Mouse (Mus musculus) lung, adult 18-20 months (tissue): ENCODE measurements at regions not wholly inside any gene's neighbourhood (a gene's known extent, or its start where the extent isn't known, plus 50 kb on each side); places are given as distances from the start of the nearest gene placed in this dataset.
"Not testable (repeated sequence)": the region's sequence is repeated elsewhere in the genome, so short reads cannot be mapped to it uniquely, and the experiment has no call there.

Experiments used
- DNase-seq, 2 experiments: peaks; one replicate each; pipeline ENCODE4 v3.0.0; 2022; ENCODE audit warnings: mixed read lengths in 2 of 2

DNA sequence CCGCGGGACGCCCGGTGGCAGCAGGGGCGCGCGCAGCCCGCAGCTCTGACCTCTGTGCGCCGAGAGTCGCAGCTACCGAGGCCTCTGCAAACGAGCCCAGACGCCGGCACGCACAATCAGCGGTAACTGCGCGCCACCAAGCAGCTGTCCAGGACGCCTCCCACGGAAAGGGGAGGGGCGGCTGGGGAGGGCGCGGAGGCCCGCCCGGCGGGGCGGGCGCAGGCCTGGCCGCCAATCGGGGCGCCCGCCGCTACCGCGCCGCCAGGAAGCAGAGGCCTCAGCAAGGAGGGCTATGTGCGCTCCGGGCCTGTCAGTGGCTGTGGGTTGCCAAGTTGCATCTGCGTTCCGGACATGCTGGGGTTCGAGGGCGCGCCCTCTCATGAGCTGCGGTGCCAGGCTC, 613.3 kb upstream of the Ywhaq start:
- DNase-seq = peak in 1 of 2 experiments; percentile 2

GRCm38 (mm10) chr12:22030263-22030662, 612.8 kb upstream of the Ywhaq start:
- DNase-seq = not testable (repeated sequence)
